Mouse (Mus musculus): Measurements from ENCODE around the gene Snx4.
A peak's percentile ranks its signal among the peaks of the same experiment; 100 is the strongest.
"Not testable (repeated sequence)": the region's sequence is repeated elsewhere in the genome, so short reads cannot be mapped to it uniquely, and the experiment has no call there.

Snx4 gene

GRCm38 (mm10) chr16:33251194-33252051 is at the start of gene Snx4:
Gene Snx4 (plus strand): TSS chr16:33251442.
- DNase-seq (ENCODE audit: extremely low read depth, low read depth), result peak; percentile 51

GRCm38 (mm10) chr16:33210812-33211211 is 40.4 kb upstream of the Snx4 start:
- DNase-seq (ENCODE audit: extremely low read depth, low read depth), result no peak

GRCm38 (mm10) chr16:33216313-33217003 is 34.8 kb upstream of the Snx4 start:
- no peak for DNase-seq (ENCODE audit: extremely low read depth, low read depth)

- DNase-seq (ENCODE audit: extremely low read depth, low read depth), result not testable (repeated sequence)
Observed at GRCm38 (mm10) chr16:33217553-33218085, 33.6 kb upstream of the Snx4 start.

- no peak for DNase-seq (ENCODE audit: extremely low read depth, low read depth)
Observed at GRCm38 (mm10) chr16:33222482-33222881, 28.8 kb upstream of the Snx4 start.

- no peak for DNase-seq (ENCODE audit: extremely low read depth, low read depth)
Observed at GRCm38 (mm10) chr16:33224381-33224780, 26.9 kb upstream of the Snx4 start.

GRCm38 (mm10) chr16:33234128-33234527 is 17.1 kb upstream of the Snx4 start:
- DNase-seq (ENCODE audit: extremely low read depth, low read depth), result no peak

GRCm38 (mm10) chr16:33236151-33236550 is 15.1 kb upstream of the Snx4 start:
- no peak for DNase-seq (ENCODE audit: extremely low read depth, low read depth)

GRCm38 (mm10) chr16:33239305-33239704 is 11.9 kb upstream of the Snx4 start:
- no peak for DNase-seq (ENCODE audit: extremely low read depth, low read depth)

- no peak for DNase-seq (ENCODE audit: extremely low read depth, low read depth)
Observed at GRCm38 (mm10) chr16:33242046-33242445, 9.2 kb upstream of the Snx4 start.

- DNase-seq (ENCODE audit: extremely low read depth, low read depth), result no peak
Observed at GRCm38 (mm10) chr16:33244136-33244691, 7.0 kb upstream of the Snx4 start.

- DNase-seq (ENCODE audit: extremely low read depth, low read depth), result no peak
Observed at GRCm38 (mm10) chr16:33244933-33245470, 6.2 kb upstream of the Snx4 start.

- no peak for DNase-seq (ENCODE audit: extremely low read depth, low read depth)
Observed at GRCm38 (mm10) chr16:33246526-33246925, 4.7 kb upstream of the Snx4 start.

GRCm38 (mm10) chr16:33247006-33247405 is 4.2 kb upstream of the Snx4 start:
- DNase-seq (ENCODE audit: extremely low read depth, low read depth), result no peak

GRCm38 (mm10) chr16:33250651-33251120 is 556 bp upstream of the Snx4 start:
- DNase-seq (ENCODE audit: extremely low read depth, low read depth), result peak; percentile 38

- no peak for DNase-seq (ENCODE audit: extremely low read depth, low read depth)
Observed at GRCm38 (mm10) chr16:33255601-33256000, 4.4 kb downstream of the Snx4 start.

- peak; percentile 32 for DNase-seq (ENCODE audit: extremely low read depth, low read depth)
Observed at GRCm38 (mm10) chr16:33258530-33258929, 7.3 kb downstream of the Snx4 start.

GRCm38 (mm10) chr16:33259824-33260223 is 8.6 kb downstream of the Snx4 start:
- no peak for DNase-seq (ENCODE audit: extremely low read depth, low read depth)

- no peak for DNase-seq (ENCODE audit: extremely low read depth, low read depth)
Observed at GRCm38 (mm10) chr16:33260825-33261224, 9.6 kb downstream of the Snx4 start.

- DNase-seq (ENCODE audit: extremely low read depth, low read depth), result peak; percentile 89
Observed at GRCm38 (mm10) chr16:33261584-33262061, 10.4 kb downstream of the Snx4 start.

- no peak for DNase-seq (ENCODE audit: extremely low read depth, low read depth)
Observed at GRCm38 (mm10) chr16:33262096-33262495, 10.9 kb downstream of the Snx4 start.

Measured in MEL-GATA-1-ER (cell line).